Mouse (Mus musculus): Measurements from ENCODE around the gene Maf.

The Maf gene
- long read RNA-seq, experiment 1, full-length matches to known transcripts: 4 of 6 reads
- long read RNA-seq, experiment 1, partial matches to known transcripts: 0 of 6 reads
- long read RNA-seq, experiment 1, other reads (novel, unspliced or antisense): 2 of 6 reads
- long read RNA-seq, experiment 2, full-length matches to known transcripts: 4 of 4 reads
- long read RNA-seq, experiment 2, partial matches to known transcripts: 0 of 4 reads
- long read RNA-seq, experiment 2, other reads (novel, unspliced or antisense): 0 of 4 reads

GRCm38 (mm10) chr8:115707731-115708590 is at the start of gene Maf:
Gene Maf, minus strand, starts transcription at chr8:115707794.
- intact Hi-C loops (cut with DNase I): loop anchor here (2.0 to 10.0 kb wide), 5 partner anchors 306 to 1163 kb away; no protein-coding TSS in a partner anchor

- intact Hi-C loops (cut with DNase I): no loop called here
Measured at GRCm38 (mm10) chr8:115756965-115757364, 49.4 kb upstream of the Maf start.

- intact Hi-C loops (cut with DNase I): no loop called here
Measured at GRCm38 (mm10) chr8:115756027-115756426, 48.4 kb upstream of the Maf start.

GRCm38 (mm10) chr8:115754694-115755093 is 47.1 kb upstream of the Maf start:
- intact Hi-C loops (cut with DNase I): no loop called here

GRCm38 (mm10) chr8:115753801-115754200 is 46.2 kb upstream of the Maf start:
- intact Hi-C loops (cut with DNase I): no loop called here

- intact Hi-C loops (cut with DNase I): no loop called here
Measured at GRCm38 (mm10) chr8:115747426-115747825, 39.8 kb upstream of the Maf start.

GRCm38 (mm10) chr8:115745648-115746047 is 38.1 kb upstream of the Maf start:
- intact Hi-C loops (cut with DNase I): no loop called here

- intact Hi-C loops (cut with DNase I): no loop called here
Measured at GRCm38 (mm10) chr8:115743441-115743840, 35.8 kb upstream of the Maf start.

GRCm38 (mm10) chr8:115742646-115743045 is 35.1 kb upstream of the Maf start:
- intact Hi-C loops (cut with DNase I): no loop called here

GRCm38 (mm10) chr8:115741964-115742363 is 34.4 kb upstream of the Maf start:
- intact Hi-C loops (cut with DNase I): no loop called here

- intact Hi-C loops (cut with DNase I): no loop called here
Measured at GRCm38 (mm10) chr8:115739756-115740155, 32.2 kb upstream of the Maf start.

GRCm38 (mm10) chr8:115732401-115732800 is 24.8 kb upstream of the Maf start:
- intact Hi-C loops (cut with DNase I): no loop called here

GRCm38 (mm10) chr8:115726807-115727206 is 19.2 kb upstream of the Maf start:
- intact Hi-C loops (cut with DNase I): no loop called here

- intact Hi-C loops (cut with DNase I): no loop called here
Measured at GRCm38 (mm10) chr8:115726231-115726630, 18.6 kb upstream of the Maf start.

- intact Hi-C loops (cut with DNase I): no loop called here
Measured at GRCm38 (mm10) chr8:115719126-115719525, 11.5 kb upstream of the Maf start.

- intact Hi-C loops (cut with DNase I): no loop called here
Measured at GRCm38 (mm10) chr8:115718621-115719020, 11.0 kb upstream of the Maf start.

GRCm38 (mm10) chr8:115715262-115715661 is 7.7 kb upstream of the Maf start:
- intact Hi-C loops (cut with DNase I): no loop called here

GRCm38 (mm10) chr8:115711106-115711505 is 3.5 kb upstream of the Maf start:
- intact Hi-C loops (cut with DNase I): no loop called here

- intact Hi-C loops (cut with DNase I): loop anchor here (2.0 to 10.0 kb wide), 5 partner anchors 308 to 1165 kb away; no protein-coding TSS in a partner anchor
Measured at GRCm38 (mm10) chr8:115709931-115710330, 2.3 kb upstream of the Maf start.

- intact Hi-C loops (cut with DNase I): loop anchor here (2.0 to 10.0 kb wide), 5 partner anchors 307 to 1164 kb away; no protein-coding TSS in a partner anchor
Measured at GRCm38 (mm10) chr8:115708936-115709780, 1.6 kb upstream of the Maf start.

Data from adrenal gland (tissue).